Mouse (Mus musculus): ENCODE data around the gene Zfp758.

DNA sequence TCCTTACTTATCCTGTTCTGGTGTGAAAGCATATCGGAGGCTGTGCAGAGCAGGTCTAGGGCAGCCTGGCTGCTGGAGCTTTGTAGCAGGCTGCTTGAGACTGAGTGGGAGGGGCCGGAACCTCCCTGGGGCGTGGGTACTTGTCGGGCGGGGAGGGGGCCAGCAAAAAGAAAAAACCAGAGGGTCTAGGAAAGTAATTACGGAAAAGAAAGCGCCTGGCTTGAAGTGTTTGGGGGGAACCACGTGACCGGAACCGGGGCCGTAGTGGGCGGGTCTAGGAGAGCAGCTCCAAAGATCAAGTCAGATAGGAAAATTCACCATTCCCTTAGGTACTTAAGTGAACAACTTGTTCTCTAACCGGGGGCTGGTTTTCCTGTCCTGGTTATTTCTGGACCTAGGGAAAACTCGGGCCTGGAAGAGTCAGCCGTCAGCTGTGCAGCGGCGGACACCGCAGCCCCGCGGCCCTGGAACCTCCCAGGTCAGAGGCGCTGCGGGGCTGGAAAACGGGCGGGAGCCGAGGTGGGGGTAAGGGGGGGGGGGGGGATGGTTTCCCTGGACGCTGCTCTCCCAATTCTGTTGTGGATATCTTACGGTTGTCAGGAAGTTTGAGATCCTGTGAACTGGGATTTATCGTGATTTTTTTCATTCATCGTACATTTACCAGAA is 62.8 kb downstream of the Zfp758 start, which contains the start of gene Zfp946:
- TF ChIP-seq CTCF (IDR thresholded peaks at IDR 0.05; ENCODE audit: extremely low read depth, insufficient read length, insufficient replicate concordance, low read depth, low read length) (no peak), POLR2A (IDR thresholded peaks at IDR 0.05; ENCODE audit: low read depth, low read length) (no peak; the same call in 1 of the 2 replicates)
